Mouse (Mus musculus): ENCODE results near the gene Shc2. TPM values are rescaled to one million over a fixed set of nuclear protein-coding genes. Genes with fewer than 3 reads are reported as not detected.

The Shc2 gene
- polyA plus RNA-seq, 1 experiment from 2014 or later: 8.5 TPM

DNA sequence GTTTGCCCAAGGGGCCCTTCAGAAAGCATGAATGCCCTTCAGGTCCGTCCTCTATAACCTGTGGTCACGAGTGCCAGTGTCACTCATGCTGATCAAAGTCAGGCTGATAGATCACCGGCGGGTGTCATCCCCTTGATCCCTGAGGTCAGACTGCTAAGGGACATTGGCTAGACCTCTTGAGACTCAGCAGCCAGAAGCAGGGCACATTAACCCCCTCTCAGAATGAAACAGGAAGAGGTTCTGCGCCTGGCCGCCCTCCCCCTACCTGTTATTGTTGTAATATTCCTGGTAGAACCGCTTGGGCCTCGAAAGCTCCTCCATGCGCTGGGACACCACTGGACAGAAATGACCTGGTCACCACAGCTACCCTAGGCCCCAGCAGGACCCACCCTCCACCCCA, 53.3 kb downstream of the Shc2 start:
- Histone ChIP-seq H3K9me3 (ENCODE audit: control insufficient read depth, low read length) (no peaks in the 10 kb centered on the region), H3K4me3 (ENCODE audit: low read length) (no peak overlapping the region), H3K27me3 (ENCODE audit: control insufficient read depth, insufficient read depth, low read length) (no peaks in the 10 kb centered on the region), H3K4me2 (replicated peaks; ENCODE audit: low read depth, low read length) (no peak overlapping the region), H3K36me3 (ENCODE audit: control insufficient read depth, insufficient read depth, low read length) (no peaks in the 10 kb centered on the region), H3K4me1 (ENCODE audit: control insufficient read depth, insufficient read depth, low read length) (no peaks in the 10 kb centered on the region), H3K9ac (ENCODE audit: low read depth, low read length) (no peak overlapping the region), H3K27ac (ENCODE audit: low read depth, low read length) (no peak overlapping the region)
- 73% methylated on average over 9 of the region's 9 CpGs for WGBS
- no peak for ATAC-seq (ENCODE audit: low FRiP score, low TSS enrichment)

DNA sequence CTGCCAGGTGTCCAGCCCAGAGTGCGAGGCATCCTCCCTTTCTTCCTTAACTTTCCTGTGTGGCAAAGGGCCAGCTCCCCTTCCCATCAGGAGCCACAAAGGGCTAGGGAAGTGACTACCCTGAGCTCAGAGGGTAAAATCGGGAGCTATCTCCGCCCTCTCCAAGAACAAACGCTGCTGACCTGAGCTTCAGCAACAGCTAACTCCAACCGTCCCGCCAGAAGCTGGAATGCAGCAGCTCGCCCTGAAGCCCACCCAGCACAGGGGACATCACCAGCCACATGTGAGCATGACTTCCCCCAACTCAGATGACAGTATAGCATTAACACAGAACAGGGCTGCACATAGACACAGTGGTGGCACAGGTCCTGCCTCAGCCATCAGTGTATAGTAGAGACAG, 53.7 kb downstream of the Shc2 start:
- H3K4me3 ChIP-seq (ENCODE audit: low read length): no peak overlapping the region
- H3K9ac ChIP-seq (ENCODE audit: low read depth, low read length): no peak overlapping the region
- no peak for ATAC-seq (ENCODE audit: low FRiP score, low TSS enrichment)
- H3K27me3 ChIP-seq (ENCODE audit: control insufficient read depth, insufficient read depth, low read length): no peaks in the 10 kb centered on the region
- H3K4me1 ChIP-seq (ENCODE audit: control insufficient read depth, insufficient read depth, low read length): no peaks in the 10 kb centered on the region
- H3K9me3 ChIP-seq (ENCODE audit: control insufficient read depth, low read length): no peaks in the 10 kb centered on the region
- WGBS: 55% methylated on average over 7 of the region's 7 CpGs
- no peak overlapping the region for H3K27ac ChIP-seq (ENCODE audit: low read depth, low read length)
- no peaks in the 10 kb centered on the region for H3K36me3 ChIP-seq (ENCODE audit: control insufficient read depth, insufficient read depth, low read length)
- H3K4me2 ChIP-seq (replicated peaks; ENCODE audit: low read depth, low read length): no peak overlapping the region

DNA sequence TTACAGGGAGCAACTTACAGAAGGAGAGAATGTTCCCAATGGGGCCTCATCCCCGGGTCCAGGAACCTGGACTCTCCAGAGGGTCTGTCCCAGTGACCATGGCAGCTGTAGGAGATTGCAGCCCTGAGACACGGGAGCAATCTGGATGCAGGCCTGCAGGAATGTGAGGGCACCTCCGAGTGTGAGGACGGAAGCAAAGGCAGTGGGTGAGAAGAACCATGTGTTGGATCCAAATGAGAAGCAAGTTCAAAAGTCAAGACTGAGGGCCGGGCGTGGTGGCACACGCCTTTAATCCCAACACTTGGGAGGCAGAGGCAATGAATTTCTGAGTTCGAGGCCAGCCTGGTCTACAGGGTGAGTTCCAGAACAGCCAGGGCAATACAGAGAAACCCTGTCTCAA, 56.2 kb downstream of the Shc2 start:
- Histone ChIP-seq H3K9ac (ENCODE audit: low read depth, low read length) (no peak overlapping the region), H3K4me1 (ENCODE audit: control insufficient read depth, insufficient read depth, low read length) (no peaks in the 10 kb centered on the region), H3K4me2 (replicated peaks; ENCODE audit: low read depth, low read length) (no peak overlapping the region), H3K36me3 (ENCODE audit: control insufficient read depth, insufficient read depth, low read length) (no peaks in the 10 kb centered on the region), H3K27me3 (ENCODE audit: control insufficient read depth, insufficient read depth, low read length) (no peaks in the 10 kb centered on the region), H3K9me3 (ENCODE audit: control insufficient read depth, low read length) (no peaks in the 10 kb centered on the region), H3K27ac (ENCODE audit: low read depth, low read length) (no peak overlapping the region), H3K4me3 (ENCODE audit: low read length) (no peak overlapping the region)
- 82% methylated on average over 8 of the region's 8 CpGs for WGBS
- ATAC-seq (ENCODE audit: low FRiP score, low TSS enrichment): no peak

DNA sequence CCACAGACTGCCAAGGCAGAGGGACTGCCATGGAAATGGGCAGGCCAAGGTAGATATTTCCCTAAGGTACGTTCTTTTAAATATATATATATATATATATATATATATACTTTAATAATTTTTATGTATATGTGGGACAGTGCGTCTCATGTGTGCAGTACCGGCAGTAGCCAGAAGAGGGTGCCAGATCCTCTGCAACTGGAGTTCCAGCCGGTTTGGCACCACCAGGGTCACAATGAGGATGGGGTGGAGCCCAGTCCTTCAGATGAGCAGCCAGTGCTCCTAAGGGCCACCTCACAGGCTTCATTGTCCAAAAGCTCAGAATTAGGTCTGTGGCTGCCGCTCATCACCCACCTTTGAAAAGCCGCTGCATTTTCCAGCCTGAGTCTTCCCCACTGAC, 56.9 kb downstream of the Shc2 start:
- H3K36me3 ChIP-seq (ENCODE audit: control insufficient read depth, insufficient read depth, low read length): no peaks in the 10 kb centered on the region
- H3K4me2 ChIP-seq (replicated peaks; ENCODE audit: low read depth, low read length): no peak overlapping the region
- no peak for ATAC-seq (ENCODE audit: low FRiP score, low TSS enrichment)
- H3K4me3 ChIP-seq (ENCODE audit: low read length): no peak overlapping the region
- no peaks in the 10 kb centered on the region for H3K9me3 ChIP-seq (ENCODE audit: control insufficient read depth, low read length)
- H3K27ac ChIP-seq (ENCODE audit: low read depth, low read length): no peak overlapping the region
- no peak overlapping the region for H3K9ac ChIP-seq (ENCODE audit: low read depth, low read length)
- H3K4me1 ChIP-seq (ENCODE audit: control insufficient read depth, insufficient read depth, low read length): no peaks in the 10 kb centered on the region
- no peaks in the 10 kb centered on the region for H3K27me3 ChIP-seq (ENCODE audit: control insufficient read depth, insufficient read depth, low read length)
- 40% methylated on average over 6 of the region's 6 CpGs for WGBS

DNA sequence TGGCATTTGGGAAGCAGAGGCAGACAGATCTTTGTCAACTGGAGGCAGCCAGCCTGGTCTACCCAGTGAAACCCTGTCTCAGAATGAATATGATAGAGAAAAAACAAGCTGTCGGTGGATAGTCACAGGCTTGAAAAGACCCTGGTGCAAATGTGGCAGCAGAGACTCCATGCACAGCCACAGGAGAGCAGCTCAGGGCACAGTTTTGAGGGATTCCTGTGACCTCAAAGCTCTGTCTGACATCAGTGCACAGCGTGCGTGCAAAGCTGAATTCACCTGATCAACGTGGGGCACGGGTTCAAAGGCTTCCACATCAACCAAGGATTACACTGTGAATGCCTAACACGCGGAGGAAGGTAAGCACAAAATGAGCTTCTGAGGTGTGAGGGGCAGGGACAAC, 57.4 kb downstream of the Shc2 start:
- H3K36me3 ChIP-seq (ENCODE audit: control insufficient read depth, insufficient read depth, low read length): no peaks in the 10 kb centered on the region
- no peak for ATAC-seq (ENCODE audit: low FRiP score, low TSS enrichment)
- 67% methylated on average over 7 of the region's 7 CpGs for WGBS
- no peaks in the 10 kb centered on the region for H3K4me1 ChIP-seq (ENCODE audit: control insufficient read depth, insufficient read depth, low read length)
- no peak overlapping the region for H3K9ac ChIP-seq (ENCODE audit: low read depth, low read length)
- H3K27me3 ChIP-seq (ENCODE audit: control insufficient read depth, insufficient read depth, low read length): no peaks in the 10 kb centered on the region
- no peak overlapping the region for H3K4me3 ChIP-seq (ENCODE audit: low read length)
- no peaks in the 10 kb centered on the region for H3K9me3 ChIP-seq (ENCODE audit: control insufficient read depth, low read length)
- no peak overlapping the region for H3K27ac ChIP-seq (ENCODE audit: low read depth, low read length)
- H3K4me2 ChIP-seq (replicated peaks; ENCODE audit: low read depth, low read length): no peak overlapping the region

DNA sequence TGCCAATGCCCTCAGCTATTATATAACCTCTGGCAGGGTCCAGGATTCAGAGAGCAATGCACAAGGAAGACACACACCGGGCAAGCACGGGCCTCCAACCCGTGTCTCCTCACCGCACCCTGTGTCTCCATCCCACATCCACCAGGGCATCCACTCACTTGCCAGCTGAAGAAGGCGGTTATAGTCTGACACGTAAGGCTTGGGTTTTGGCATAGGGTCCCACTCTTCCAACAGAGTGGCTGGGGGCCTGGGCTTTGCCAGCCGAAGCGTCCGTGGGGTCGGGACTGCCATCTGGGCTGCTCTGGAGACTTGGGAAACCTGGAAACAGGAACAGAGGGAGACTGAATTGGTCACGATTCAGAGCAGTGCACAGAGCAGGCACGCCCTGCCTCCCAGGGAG, 57.9 kb downstream of the Shc2 start:
- H3K36me3 ChIP-seq (ENCODE audit: control insufficient read depth, insufficient read depth, low read length): no peaks in the 10 kb centered on the region
- H3K27me3 ChIP-seq (ENCODE audit: control insufficient read depth, insufficient read depth, low read length): no peaks in the 10 kb centered on the region
- H3K9ac ChIP-seq (ENCODE audit: low read depth, low read length): no peak overlapping the region
- H3K4me1 ChIP-seq (ENCODE audit: control insufficient read depth, insufficient read depth, low read length): 0 out of 2 replicates have a peak, but pooled peaks cover 3% of the 10 kb centered on the region
- whole genome bisulfite sequencing: 82% methylated on average over 12 of the region's 12 CpGs
- no peaks in the 10 kb centered on the region for H3K9me3 ChIP-seq (ENCODE audit: control insufficient read depth, low read length)
- no peak overlapping the region for H3K4me2 ChIP-seq (replicated peaks; ENCODE audit: low read depth, low read length)
- H3K4me3 ChIP-seq (ENCODE audit: low read length): no peak overlapping the region
- H3K27ac ChIP-seq (ENCODE audit: low read depth, low read length): no peak overlapping the region
- no peak for ATAC-seq (ENCODE audit: low FRiP score, low TSS enrichment)

DNA sequence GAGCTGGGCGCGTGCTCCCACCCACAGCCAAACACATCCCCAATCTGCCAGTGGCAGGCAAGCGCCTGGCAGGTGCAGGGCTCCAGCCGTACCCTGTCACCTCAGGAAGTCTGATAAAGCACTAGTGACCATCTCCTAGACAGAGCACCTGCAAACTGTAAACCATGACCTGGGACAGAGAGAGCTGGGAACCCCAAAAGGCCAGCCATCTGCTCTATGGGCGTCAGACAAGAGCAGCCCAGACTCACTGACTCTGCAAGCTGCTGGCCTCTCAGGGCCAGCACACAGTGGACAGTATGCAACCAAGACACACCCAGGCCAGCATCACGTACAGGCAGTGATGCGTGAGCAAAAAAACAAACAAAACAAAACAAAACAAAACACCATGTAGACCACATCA, 58.8 kb downstream of the Shc2 start:
- WGBS: 78% methylated on average over 7 of the region's 7 CpGs
- ATAC-seq (ENCODE audit: low FRiP score, low TSS enrichment): no peak
- Histone ChIP-seq H3K9me3 (ENCODE audit: control insufficient read depth, low read length) (no peaks in the 10 kb centered on the region), H3K36me3 (ENCODE audit: control insufficient read depth, insufficient read depth, low read length) (no peaks in the 10 kb centered on the region), H3K4me1 (ENCODE audit: control insufficient read depth, insufficient read depth, low read length) (0 out of 2 replicates have a peak, but pooled peaks cover 3% of the 10 kb centered on the region), H3K9ac (ENCODE audit: low read depth, low read length) (no peak overlapping the region), H3K4me3 (ENCODE audit: low read length) (no peak overlapping the region), H3K4me2 (replicated peaks; ENCODE audit: low read depth, low read length) (no peak overlapping the region), H3K27me3 (ENCODE audit: control insufficient read depth, insufficient read depth, low read length) (no peaks in the 10 kb centered on the region), H3K27ac (ENCODE audit: low read depth, low read length) (no peak overlapping the region)

DNA sequence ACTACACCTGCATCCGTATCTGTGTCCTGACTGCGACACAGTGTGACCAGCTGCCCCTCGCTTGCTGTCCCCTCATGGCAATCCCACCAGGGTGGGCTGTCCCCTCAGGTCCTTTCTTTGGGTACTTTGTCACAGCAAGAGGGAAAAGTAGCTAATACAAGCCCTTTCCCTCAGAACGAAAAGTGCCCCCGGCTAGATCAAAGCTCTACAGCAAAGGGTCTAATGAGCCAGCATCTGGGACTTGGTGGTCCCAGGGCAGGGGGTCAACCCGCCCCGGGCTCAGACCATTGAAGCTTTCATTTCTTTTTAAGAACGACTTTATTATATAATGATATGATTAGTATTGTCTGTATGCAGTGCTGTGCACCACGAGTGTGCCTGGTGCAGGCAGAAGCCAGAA, 59.4 kb downstream of the Shc2 start:
- H3K4me2 ChIP-seq (replicated peaks; ENCODE audit: low read depth, low read length): no peak overlapping the region
- ATAC-seq (ENCODE audit: low FRiP score, low TSS enrichment): no peak
- H3K36me3 ChIP-seq (ENCODE audit: control insufficient read depth, insufficient read depth, low read length): no peaks in the 10 kb centered on the region
- H3K27ac ChIP-seq (ENCODE audit: low read depth, low read length): no peak overlapping the region
- H3K4me1 ChIP-seq (ENCODE audit: control insufficient read depth, insufficient read depth, low read length): 0 out of 2 replicates have a peak, but pooled peaks cover 3% of the 10 kb centered on the region
- H3K9me3 ChIP-seq (ENCODE audit: control insufficient read depth, low read length): no peaks in the 10 kb centered on the region
- WGBS: 77% methylated on average over 9 of the region's 9 CpGs
- H3K9ac ChIP-seq (ENCODE audit: low read depth, low read length): no peak overlapping the region
- no peaks in the 10 kb centered on the region for H3K27me3 ChIP-seq (ENCODE audit: control insufficient read depth, insufficient read depth, low read length)
- H3K4me3 ChIP-seq (ENCODE audit: low read length): no peak overlapping the region

DNA sequence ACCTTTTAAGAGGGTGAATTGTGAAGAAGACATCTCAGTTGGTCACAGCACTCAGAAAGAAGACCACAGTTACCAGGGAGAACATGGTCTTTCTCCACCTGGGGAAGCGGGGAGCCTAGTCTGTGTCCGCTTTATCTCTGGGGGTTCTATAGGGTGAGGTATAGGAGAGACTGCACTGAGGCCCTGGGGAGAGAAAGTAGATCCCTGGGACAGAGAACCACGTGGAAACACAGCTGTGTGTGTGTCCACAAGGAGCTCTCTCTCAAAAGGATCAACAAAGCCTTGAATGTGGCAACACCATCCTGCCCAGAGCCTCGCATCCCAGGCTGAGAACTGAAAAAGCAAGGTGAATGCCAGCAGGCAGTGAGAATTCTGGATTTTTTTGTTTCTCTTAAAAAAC, 60.3 kb downstream of the Shc2 start:
- no peaks in the 10 kb centered on the region for H3K9me3 ChIP-seq (ENCODE audit: control insufficient read depth, low read length)
- no peak overlapping the region for H3K4me2 ChIP-seq (replicated peaks; ENCODE audit: low read depth, low read length)
- WGBS: 74% methylated on average over 4 of the region's 4 CpGs
- 0 out of 2 replicates have a peak, but pooled peaks cover 3% of the 10 kb centered on the region for H3K4me1 ChIP-seq (ENCODE audit: control insufficient read depth, insufficient read depth, low read length)
- ATAC-seq (ENCODE audit: low FRiP score, low TSS enrichment): no peak
- no peaks in the 10 kb centered on the region for H3K36me3 ChIP-seq (ENCODE audit: control insufficient read depth, insufficient read depth, low read length)
- no peak overlapping the region for H3K27ac ChIP-seq (ENCODE audit: low read depth, low read length)
- no peak overlapping the region for H3K4me3 ChIP-seq (ENCODE audit: low read length)
- no peaks in the 10 kb centered on the region for H3K27me3 ChIP-seq (ENCODE audit: control insufficient read depth, insufficient read depth, low read length)
- no peak overlapping the region for H3K9ac ChIP-seq (ENCODE audit: low read depth, low read length)

DNA sequence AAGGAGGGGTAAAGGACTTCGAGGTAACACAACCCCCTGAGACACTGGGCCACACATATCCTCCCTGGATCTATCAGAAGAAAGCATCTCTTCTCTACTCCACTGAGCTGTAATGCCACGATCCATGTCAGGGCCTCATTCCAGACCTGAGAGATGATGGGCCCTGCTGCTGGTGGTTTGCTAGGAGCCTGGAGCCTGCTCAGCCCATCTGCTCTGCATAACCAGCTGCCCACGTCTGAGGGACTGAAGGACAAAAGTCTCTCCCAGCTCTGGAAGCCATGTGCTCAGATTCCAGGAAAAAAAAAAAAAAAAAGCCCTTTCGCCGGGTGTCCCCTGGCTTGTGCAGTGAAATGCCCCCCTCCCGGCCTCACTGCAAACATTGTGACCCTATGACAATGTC, 62.0 kb downstream of the Shc2 start:
- Histone ChIP-seq H3K36me3 (ENCODE audit: control insufficient read depth, insufficient read depth, low read length) (no peaks in the 10 kb centered on the region), H3K4me3 (ENCODE audit: low read length) (no peak overlapping the region), H3K9ac (ENCODE audit: low read depth, low read length) (no peak overlapping the region), H3K9me3 (ENCODE audit: control insufficient read depth, low read length) (no peaks in the 10 kb centered on the region), H3K4me1 (ENCODE audit: control insufficient read depth, insufficient read depth, low read length) (0 out of 2 replicates have a peak, but pooled peaks cover 3% of the 10 kb centered on the region), H3K27ac (ENCODE audit: low read depth, low read length) (no peak overlapping the region), H3K27me3 (ENCODE audit: control insufficient read depth, insufficient read depth, low read length) (no peaks in the 10 kb centered on the region), H3K4me2 (replicated peaks; ENCODE audit: low read depth, low read length) (no peak overlapping the region)
- WGBS: 61% methylated on average over 6 of the region's 6 CpGs
- no peak for ATAC-seq (ENCODE audit: low FRiP score, low TSS enrichment)

Measured in kidney, embryonic 14.5 days (tissue).